Mouse (Mus musculus): ENCODE measurements at regions not wholly inside any gene's neighbourhood (a gene's known extent, or its start where the extent isn't known, plus 50 kb on each side); places are given as distances from the start of the nearest gene placed in this dataset.

- no peak for TF ChIP-seq CTCF (IDR thresholded peaks at IDR 0.05)
- no peak for TF ChIP-seq POLR2A (IDR thresholded peaks at IDR 0.05; ENCODE audit: insufficient read depth, low read depth, low read length)
- TF ChIP-seq EP300 (IDR thresholded peaks at IDR 0.05; ENCODE audit: insufficient read depth, low read depth, low read length): no peak
Observed at GRCm38 (mm10) chr12:29321468-29321867, 206.7 kb upstream of the Myt1l start.

All from heart, adult 2 months (tissue).